Mouse (Mus musculus) intestine, postnatal 0 days (tissue): ENCODE data around the gene Nrp1. TPM values are rescaled to one million over a fixed set of nuclear protein-coding genes. Genes with fewer than 3 reads are reported as not detected.
A peak's percentile ranks its signal among the peaks of the same experiment; 100 is the strongest.

Experiments used
- ATAC-seq: fragments of 200-750 bp; cut with Nextera tagmentation; 2 replicates; pipeline ENCODE4 v1.8.0; 2017; ENCODE audit warnings: mild to moderate bottlenecking, moderate TSS enrichment, moderate library complexity
- H3K27ac ChIP-seq: fragments of 300-500 bp; sonication (generic); 2 replicates; pipeline ENCODE4 v1.5.1; 2014; ENCODE audit warnings: mild to moderate bottlenecking, low read depth, low read length, moderate library complexity
- H3K27me3 ChIP-seq: fragments of 300-500 bp; sonication (generic); replicated peaks from 2 replicates; pipeline ENCODE4 v1.6.1; 2014; ENCODE audit warnings: low read length, mixed read lengths; ENCODE audit not compliant: control insufficient read depth, insufficient read depth
- H3K36me3 ChIP-seq: fragments of 300-500 bp; sonication (generic); 2 replicates; pipeline ENCODE4 v1.6.1; 2014; ENCODE audit warnings: mild to moderate bottlenecking, moderate library complexity; ENCODE audit not compliant: control insufficient read depth, insufficient read depth
- H3K4me1 ChIP-seq: fragments of 300-500 bp; sonication (generic); replicated peaks from 2 replicates; pipeline ENCODE4 v1.6.1; 2014; ENCODE audit warnings: antibody characterized with exemption, low read length, mixed read lengths; ENCODE audit not compliant: control insufficient read depth, insufficient read depth
- H3K4me2 ChIP-seq: fragments of 300-500 bp; sonication (generic); replicated peaks from 2 replicates; pipeline ENCODE4 v1.6.1; 2014; ENCODE audit warnings: low read depth, mild to moderate bottlenecking, moderate library complexity
- H3K4me3 ChIP-seq: fragments of 300-500 bp; sonication (generic); 2 replicates; pipeline ENCODE4 v1.5.1; 2014; ENCODE audit warnings: low read depth, low read length
- H3K9ac ChIP-seq: fragments of 300-500 bp; sonication (generic); 2 replicates; pipeline ENCODE4 v1.6.1; 2014; ENCODE audit warnings: mild to moderate bottlenecking, low read depth, low read length
- H3K9me3 ChIP-seq: fragments of 300-500 bp; sonication (generic); 2 replicates; pipeline ENCODE4 v1.6.1; 2016; ENCODE audit warnings: mixed run types; ENCODE audit not compliant: control insufficient read depth
- CTCF ChIP-seq: sonication (generic); IDR thresholded peaks from 2 replicates; pipeline ENCODE4 v1.5.1; 2016; ENCODE audit warnings: low read depth, mild to moderate bottlenecking, control low read depth, antibody characterized with exemption, moderate library complexity
- WGBS: fragments of 180-500 bp; shearing (Covaris S2); extraction: QIAGEN DNeasy Blood & Tissue Kit; methylation state at CpG from one replicate; pipeline ENCODE4 v1.1.7; 2014; 5-methylcytosine and 5-hydroxymethylcytosine counted together
- polyA plus RNA-seq: library from polyadenylated mRNA; unstranded; fragments of >200 nt; fragmentation: Nextera tagmentation; extraction: Ambion mirVana; gene quantifications from 2 replicates; pipeline ENCODE4 v1.2.1, GENCODE M21; 2015

Gene Nrp1
- polyA plus RNA-seq, 1 experiment from 2014 or later, result 15.7 TPM

DNA sequence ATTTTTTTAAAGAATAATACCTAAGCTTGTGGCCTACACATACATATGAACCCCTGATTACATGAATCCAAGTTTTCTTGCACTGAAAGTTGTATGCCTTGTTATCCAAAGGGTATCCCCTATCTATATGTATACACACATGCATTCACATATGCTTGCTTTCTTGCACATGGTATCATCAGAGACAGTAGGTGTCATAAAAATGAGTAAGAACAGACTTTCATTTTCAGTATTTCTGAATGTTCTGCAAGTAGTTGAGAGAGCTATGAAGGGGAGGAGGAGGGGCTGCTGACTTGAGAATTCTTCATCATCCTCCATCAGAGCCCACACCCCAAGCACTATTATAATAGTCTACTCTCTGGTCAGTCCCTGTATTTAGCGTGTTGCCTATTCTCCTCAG, 62.0 kb downstream of the Nrp1 start:
- Histone ChIP-seq H3K4me3 (no peak overlapping the region), H3K4me1 (no peaks in the 10 kb centered on the region; the same call in 1 of the 2 replicates), H3K27ac (no peak overlapping the region), H3K36me3 (no peaks in the 10 kb centered on the region), H3K4me2 (no peak overlapping the region), H3K27me3 (no peaks in the 10 kb centered on the region), H3K9ac (no peak overlapping the region), H3K9me3 (no peaks in the 10 kb centered on the region)
- whole genome bisulfite sequencing, result 97% methylated on average over 1 of the region's 1 CpGs
- no peak for TF ChIP-seq CTCF
- ATAC-seq, result no peak

DNA sequence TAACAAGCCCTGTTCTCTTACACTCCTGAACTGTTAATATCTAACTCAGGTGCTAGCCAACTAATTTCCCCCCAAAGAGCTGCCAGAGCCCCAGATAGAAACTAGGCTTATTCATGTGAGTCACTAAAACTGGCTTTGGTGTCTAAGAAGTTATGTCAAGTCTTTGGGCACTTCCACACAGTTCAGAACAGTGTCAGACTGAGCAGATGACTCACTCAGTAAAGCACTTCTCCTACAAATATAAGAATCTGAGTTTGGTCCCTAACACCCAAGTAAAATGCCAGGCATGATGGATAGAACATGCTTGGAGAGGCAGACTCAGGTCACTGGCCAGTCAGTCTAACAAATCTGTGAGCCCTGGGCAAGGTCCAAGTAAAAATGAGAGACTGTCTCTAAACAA, 65.4 kb downstream of the Nrp1 start:
- TF ChIP-seq CTCF, result no peak
- H3K4me2 ChIP-seq, result no peak overlapping the region

DNA sequence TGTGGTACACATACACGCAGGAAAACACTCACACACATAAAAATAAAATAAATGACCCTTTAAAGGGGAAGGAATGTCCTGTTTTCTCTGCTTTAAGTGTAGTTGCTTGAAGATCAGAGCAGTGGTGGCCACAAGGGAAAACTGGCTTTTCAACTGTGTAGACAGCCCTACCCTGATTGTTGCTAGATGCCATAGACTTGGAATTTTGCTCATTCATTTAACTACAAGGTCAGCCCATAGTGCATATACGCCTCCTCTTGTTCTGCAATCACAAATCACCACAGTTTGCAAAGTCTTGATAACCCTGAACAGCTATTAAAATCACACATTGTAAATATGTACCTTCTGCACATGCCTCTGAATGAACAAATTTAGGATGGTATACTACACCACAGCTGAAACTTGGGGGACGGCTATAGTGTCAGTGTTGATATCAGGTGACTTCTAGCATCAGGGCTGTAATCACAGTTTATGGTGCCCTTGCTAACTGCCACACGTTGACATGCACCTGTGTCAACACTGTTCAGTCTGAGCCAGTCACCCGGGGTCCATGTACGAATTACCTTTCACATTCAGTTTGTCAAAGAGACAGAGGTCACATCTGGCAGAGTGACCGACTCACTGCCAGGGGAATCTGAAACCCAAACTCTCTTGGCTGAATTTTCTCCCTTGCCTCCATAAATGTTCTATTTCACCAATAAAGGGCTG, 66.4 kb downstream of the Nrp1 start:
- H3K27me3 ChIP-seq, result no peaks in the 10 kb centered on the region
- TF ChIP-seq CTCF, result no peak
- H3K27ac ChIP-seq, result no peak overlapping the region
- no peak overlapping the region for H3K9ac ChIP-seq
- WGBS, result 35% methylated on average over 7 of the region's 7 CpGs
- ATAC-seq, result peak; percentile 99
- H3K9me3 ChIP-seq, result no peaks in the 10 kb centered on the region
- H3K4me2 ChIP-seq, result no peak overlapping the region
- H3K4me1 ChIP-seq, result no peaks in the 10 kb centered on the region; the same call in 1 of the 2 replicates
- H3K4me3 ChIP-seq, result no peak overlapping the region
- no peaks in the 10 kb centered on the region for H3K36me3 ChIP-seq

More for the DNA sequence above, 65.4 kb downstream of the Nrp1 start:
- H3K4me1 ChIP-seq, result no peaks in the 10 kb centered on the region; the same call in 1 of the 2 replicates
- no peak overlapping the region for H3K4me3 ChIP-seq
- no peaks in the 10 kb centered on the region for H3K27me3 ChIP-seq
- H3K9me3 ChIP-seq, result no peaks in the 10 kb centered on the region
- no peaks in the 10 kb centered on the region for H3K36me3 ChIP-seq
- no peak for ATAC-seq
- no peak overlapping the region for H3K9ac ChIP-seq
- H3K27ac ChIP-seq, result no peak overlapping the region; the same call in 1 of the 2 replicates

GRCm38 (mm10) chr8:128427071-128427470, 68.7 kb downstream of the Nrp1 start:
- Histone ChIP-seq H3K4me2 (no peak overlapping the region), H3K9ac (no peak overlapping the region), H3K27me3 (no peaks in the 10 kb centered on the region), H3K27ac (no peak overlapping the region), H3K36me3 (no peaks in the 10 kb centered on the region), H3K4me3 (no peak overlapping the region), H3K9me3 (no peaks in the 10 kb centered on the region), H3K4me1 (no peaks in the 10 kb centered on the region; the same call in 1 of the 2 replicates)
- no peak for TF ChIP-seq CTCF
- WGBS, result 92% methylated on average over 3 of the region's 3 CpGs
- no peak for ATAC-seq

DNA sequence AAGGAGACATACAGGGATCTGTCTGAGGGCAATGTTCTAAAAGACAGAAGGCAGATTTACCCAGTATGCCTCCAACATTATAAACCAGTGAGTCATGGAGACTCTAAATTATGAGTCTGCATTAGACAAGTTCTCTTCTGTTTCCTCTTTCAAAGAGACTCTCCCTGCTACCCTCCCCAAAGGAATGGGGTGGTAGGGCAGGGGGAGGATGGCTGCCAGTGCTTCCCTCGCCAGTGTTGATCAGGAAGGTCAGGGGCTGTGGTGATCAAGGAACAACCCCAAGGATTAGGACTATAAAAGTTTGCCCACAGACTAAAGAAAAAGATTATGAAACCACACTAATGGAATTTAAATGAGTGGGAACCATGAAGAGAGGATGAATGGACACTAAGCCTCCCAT, 70.6 kb downstream of the Nrp1 start:
- Histone ChIP-seq H3K9ac (no peak overlapping the region), H3K9me3 (no peaks in the 10 kb centered on the region), H3K27me3 (no peaks in the 10 kb centered on the region), H3K4me3 (no peak overlapping the region), H3K27ac (no peak overlapping the region), H3K4me1 (no peaks in the 10 kb centered on the region; the same call in 1 of the 2 replicates), H3K36me3 (no peaks in the 10 kb centered on the region; the same call in 1 of the 2 replicates), H3K4me2 (no peak overlapping the region)
- 75% methylated on average over 1 of the region's 1 CpGs for WGBS
- ATAC-seq, result no peak
- no peak for TF ChIP-seq CTCF

GRCm38 (mm10) chr8:128431082-128431481, 72.7 kb downstream of the Nrp1 start:
- WGBS, result 63% methylated on average over 1 of the region's 1 CpGs
- H3K36me3 ChIP-seq, result no peaks in the 10 kb centered on the region; the same call in 1 of the 2 replicates
- ATAC-seq, result no peak
- H3K9ac ChIP-seq, result no peak overlapping the region
- H3K4me2 ChIP-seq, result no peak overlapping the region
- no peaks in the 10 kb centered on the region for H3K4me1 ChIP-seq
- no peak overlapping the region for H3K27ac ChIP-seq
- no peak for TF ChIP-seq CTCF
- no peaks in the 10 kb centered on the region for H3K27me3 ChIP-seq
- H3K9me3 ChIP-seq, result no peaks in the 10 kb centered on the region
- no peak overlapping the region for H3K4me3 ChIP-seq
